Mouse (Mus musculus) mouse trophoblast stem cell (cell line): ENCODE data around the gene Gm44965.

ENCODE experiments used
- in situ Hi-C, 2 experiments: fragments of 300-500 bp; cut with MseI, MboI; formaldehyde crosslinking; loops; 2 replicates in 1 of 2; 3 replicates in 1 of 2; pipeline ENCODE4 v1.15.1; 2025

Gene Gm44965

GRCm38 (mm10) chr6:48666159-48666586, 72.4 kb downstream of the Gm44965 start:
- in situ Hi-C loops: no loop called here

GRCm38 (mm10) chr6:48668022-48668421, 74.3 kb downstream of the Gm44965 start:
- in situ Hi-C loops: no loop called here
